Mouse (Mus musculus): Measurements from ENCODE around the gene A730071L15Rik.

DNA sequence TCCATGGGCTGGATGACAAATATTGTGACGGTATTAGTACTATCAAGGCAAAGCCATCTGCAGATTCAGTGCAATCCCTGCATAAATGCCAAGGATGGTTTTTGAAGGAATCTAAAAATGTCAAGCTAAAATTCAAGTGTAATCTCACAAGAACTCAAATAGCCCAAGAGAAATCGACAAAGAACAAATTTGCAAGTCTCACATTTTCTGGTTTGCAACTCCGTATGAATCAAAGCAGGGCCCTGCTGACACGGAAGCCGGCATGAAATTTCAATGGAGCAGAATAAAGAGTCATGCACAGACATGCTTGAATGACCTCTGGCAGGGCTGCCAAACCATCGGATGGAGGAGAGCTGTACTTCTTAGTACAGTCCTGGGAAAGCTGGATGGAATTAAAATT lies 20.1 kb downstream of the A730071L15Rik start:
- TF ChIP-seq CTCF (IDR thresholded peaks at IDR 0.05; ENCODE audit: low read depth, low read length) (no peak), GATA1 (IDR thresholded peaks at IDR 0.05; ENCODE audit: borderline replicate concordance, low read length) (no peak), TAL1 (conservative IDR thresholded peaks at IDR 0.05; ENCODE audit: low read depth, low read length) (no peak), GATA2 (IDR thresholded peaks at IDR 0.05; ENCODE audit: borderline replicate concordance, low read depth, low read length) (no peak)
